Mouse (Mus musculus) adrenal gland, postnatal 25 days (tissue): ENCODE results near the gene Itpr2. TPM values are rescaled to one million over a fixed set of nuclear protein-coding genes. Genes with fewer than 3 reads are reported as not detected.

Experiments used
- DNase-seq: peaks from one replicate; pipeline ENCODE4 v3.0.0; 2021; ENCODE audit warnings: mixed read lengths
- long read RNA-seq: library from polyadenylated mRNA; stranded (forward); transcript quantifications from one replicate; pipeline ENCODE4 v2.0.0, GENCODE M21; 2021
- total RNA-seq: library from RNA; stranded (reverse); gene quantifications from 2 replicates; pipeline ENCODE4 v1.2.3, GENCODE M21; 2021

The Itpr2 gene
- 38.8 and 55.6 TPM in 2 replicates for total RNA-seq
- long read RNA-seq, partial matches to known transcripts, result 7 of 12 reads
- long read RNA-seq, other reads (novel, unspliced or antisense), result 5 of 12 reads

DNA sequence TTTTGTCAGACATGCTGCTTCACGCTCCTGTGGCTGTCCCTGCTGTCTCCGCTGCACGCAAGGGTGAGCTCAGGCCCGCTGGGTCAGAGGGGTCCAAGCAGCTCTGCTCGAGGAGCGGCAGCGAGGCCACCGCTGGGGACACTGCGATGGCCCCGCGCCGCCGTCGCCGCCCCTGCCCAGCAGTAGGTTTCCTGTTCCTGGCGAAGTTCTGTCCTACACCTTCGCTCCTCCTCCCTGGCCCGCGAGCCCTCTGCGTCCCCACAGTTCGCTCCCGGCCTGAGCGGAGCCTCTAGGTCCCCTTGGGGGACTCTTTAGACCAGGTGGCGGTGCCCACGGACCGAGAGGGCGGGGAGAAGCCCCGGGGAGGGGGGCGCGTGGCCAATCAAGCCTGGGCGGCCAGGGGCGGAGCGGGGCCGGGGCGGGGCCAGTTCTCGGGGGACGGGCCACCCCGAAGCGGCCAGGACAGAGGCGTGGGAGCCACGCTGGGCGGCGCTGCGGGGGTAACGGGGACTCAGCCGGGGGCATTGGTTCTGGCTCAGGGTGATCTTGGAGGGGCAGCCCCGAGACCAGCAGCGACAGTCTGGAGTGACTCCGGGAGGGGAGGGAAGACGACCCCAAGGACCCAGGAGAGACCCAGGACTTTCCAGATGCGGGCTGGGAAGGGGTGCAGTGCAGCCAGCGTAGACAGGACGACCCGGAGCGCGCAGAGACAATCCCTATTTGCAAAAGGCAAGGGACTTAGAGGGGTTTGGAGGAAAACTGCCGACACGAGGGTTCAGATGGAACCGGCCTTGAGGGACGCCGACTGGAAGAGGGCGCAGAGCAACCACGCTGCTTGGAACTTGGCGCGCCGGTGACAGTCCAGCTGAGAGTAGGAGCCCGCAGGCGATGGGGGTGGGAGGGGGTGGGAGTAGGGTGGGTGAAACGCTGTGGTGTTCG lies at the start of gene Itpr2:
Gene Itpr2, minus strand, starts transcription at position 358 of the 939 bp plus-strand sequence.
- peak; percentile 99 for DNase-seq

DNA sequence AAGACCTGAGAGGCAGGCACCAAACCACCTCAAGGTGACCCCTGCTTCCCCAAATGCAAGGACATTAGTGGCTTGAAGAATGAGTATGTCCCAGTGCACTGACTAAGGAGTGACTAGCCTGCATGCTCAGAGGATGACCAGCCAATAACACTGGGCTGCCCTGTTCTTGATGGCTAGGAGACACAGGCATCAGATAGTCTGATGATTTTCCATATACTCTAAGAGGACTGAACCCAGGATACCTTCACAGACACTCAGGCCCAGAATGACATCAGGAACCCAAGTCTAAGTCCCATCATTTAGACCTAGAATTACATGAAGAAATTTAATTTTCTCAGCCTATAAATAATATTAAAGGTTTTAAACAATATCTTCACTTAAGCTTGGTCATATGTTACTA lies 49.3 kb upstream of the Itpr2 start:
- no peak for DNase-seq

DNA sequence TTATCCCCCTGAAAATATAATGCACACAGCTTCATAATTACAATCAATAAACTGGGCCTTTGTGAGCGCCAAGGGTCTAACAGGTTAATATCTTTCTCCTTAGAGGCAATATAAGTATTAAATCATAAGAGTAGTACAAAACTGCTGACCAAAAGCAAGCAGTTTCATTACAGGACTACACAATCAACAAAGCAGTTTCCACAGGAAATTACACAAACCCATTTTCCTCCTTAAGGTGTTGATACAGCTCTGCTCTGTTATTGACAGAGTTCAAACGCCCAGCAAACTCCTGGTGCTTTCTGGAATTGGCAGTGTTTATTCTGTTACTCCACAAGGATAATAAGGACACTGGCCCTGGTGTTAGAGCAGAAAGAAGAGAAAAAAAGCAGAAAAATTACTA lies 48.4 kb upstream of the Itpr2 start:
- no peak for DNase-seq

DNA sequence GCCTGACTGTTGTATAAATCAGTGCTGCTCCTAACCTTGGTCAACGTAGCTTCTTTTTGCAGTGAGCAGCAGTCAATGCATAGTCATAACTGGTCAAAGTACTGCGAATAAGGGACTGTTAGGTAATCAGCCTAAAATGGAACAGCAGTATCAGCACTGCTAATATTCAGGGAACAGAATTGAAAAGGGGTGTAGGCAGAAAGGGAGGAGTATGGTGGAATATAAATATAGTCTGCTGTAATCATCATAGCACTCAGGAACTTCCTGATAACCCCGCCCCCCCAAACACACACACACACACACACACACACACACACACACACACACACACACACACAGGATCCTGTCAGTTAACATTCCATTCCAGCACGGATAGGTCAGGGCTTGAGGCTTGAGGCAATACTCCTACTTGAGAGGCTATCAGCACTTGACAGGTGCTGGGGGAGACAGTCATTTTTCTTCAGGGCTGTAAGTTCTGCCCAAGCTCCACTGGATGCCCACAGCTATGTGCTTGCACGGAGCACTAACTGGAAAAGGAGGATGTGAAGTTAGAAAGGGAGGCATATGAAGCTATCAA lies 43.4 kb upstream of the Itpr2 start:
- DNase-seq, result no peak

DNA sequence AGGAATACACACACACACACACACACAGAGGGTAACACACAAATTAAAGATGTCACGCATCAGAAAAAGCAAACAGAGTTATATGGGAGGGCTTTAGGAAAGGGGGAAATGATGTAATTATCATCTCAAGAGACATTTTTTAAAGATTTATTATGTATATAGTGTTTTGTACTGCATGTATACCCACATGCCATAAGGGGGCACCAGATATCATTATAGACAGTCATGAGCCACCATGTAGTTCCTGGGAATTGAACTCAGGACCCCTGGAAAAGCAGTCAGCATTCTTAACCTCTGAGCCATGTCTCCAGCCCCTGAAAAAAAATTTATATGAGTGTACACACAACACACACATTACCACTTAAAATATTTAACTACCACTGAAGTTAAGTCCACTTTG lies 42.6 kb upstream of the Itpr2 start:
- no peak for DNase-seq

DNA sequence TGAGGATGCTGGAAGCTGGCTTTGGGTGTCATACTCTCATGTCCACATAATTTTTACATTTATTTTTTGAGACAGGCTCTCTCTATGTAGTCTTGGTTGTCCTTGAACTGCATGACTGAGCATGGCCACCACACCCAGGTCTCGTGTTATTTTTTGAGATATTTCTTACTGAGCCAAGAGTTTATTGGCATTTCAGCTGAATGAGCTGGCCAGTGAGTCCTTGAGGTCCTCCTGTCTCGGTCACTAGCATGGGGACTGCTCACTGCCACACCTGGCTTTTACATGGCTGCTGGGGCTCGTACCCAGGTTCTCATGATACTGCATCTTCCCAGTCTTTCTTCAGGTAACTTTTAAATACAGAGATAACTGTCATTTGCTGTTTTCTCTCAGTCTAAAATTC lies 38.4 kb upstream of the Itpr2 start:
- DNase-seq, result peak; percentile 3

DNA sequence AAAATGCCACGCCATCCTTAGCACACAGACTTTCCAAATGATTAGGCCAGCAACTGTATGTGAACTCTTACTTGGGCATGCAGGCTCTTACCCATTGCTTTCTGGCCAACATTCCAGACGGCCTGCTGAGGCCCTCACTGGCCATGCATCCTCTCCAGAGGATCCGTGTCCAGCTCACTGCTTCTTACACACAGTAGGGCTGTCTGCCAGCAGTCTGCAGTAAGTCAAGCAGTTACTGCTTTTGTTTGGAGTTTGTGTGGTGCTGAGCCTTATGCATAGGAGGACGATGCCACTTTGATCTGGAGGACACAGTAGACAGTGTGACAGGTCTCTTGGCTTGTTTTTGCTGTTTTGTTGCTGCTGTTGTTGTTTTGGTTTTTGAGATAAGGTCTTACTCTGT lies 36.6 kb upstream of the Itpr2 start:
- no peak for DNase-seq

DNA sequence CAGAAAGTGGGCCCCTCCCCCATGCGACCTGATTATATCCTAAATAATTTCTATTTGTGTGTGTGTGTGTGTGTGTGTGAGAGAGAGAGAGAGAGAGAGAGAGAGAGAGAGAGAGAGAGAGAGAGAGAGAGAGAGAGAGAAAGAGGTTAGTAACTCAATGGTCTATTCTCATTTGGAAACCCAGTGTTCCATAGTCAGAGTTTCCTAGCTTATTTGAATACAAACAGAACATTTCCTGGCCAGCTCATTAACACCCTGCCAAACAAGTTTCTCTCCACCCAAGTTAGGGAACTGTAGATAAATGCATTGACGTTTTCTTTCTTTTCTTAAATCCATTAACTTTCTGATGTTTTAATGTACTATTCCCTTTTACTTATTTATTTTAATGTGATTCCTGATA lies 36.0 kb upstream of the Itpr2 start:
- no peak for DNase-seq

DNA sequence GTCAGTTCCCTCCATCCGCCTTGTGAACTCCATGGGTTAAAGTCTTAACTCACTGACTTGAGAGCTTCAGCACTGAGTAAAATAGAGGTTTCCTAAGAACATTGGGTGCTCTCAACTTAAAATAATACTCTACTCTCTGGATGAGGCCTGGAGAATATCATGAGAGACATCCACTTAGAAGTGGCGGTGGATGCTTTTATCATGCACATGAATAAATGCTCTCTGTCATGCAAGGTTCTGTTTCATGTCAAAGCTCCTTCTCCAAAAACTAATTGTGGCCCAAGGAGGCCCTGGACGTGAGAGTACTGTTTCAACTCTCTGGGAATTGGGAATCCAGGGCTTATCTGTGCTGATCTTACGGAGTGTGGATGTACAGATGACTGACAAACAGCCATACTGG lies 35.1 kb upstream of the Itpr2 start:
- no peak for DNase-seq

DNA sequence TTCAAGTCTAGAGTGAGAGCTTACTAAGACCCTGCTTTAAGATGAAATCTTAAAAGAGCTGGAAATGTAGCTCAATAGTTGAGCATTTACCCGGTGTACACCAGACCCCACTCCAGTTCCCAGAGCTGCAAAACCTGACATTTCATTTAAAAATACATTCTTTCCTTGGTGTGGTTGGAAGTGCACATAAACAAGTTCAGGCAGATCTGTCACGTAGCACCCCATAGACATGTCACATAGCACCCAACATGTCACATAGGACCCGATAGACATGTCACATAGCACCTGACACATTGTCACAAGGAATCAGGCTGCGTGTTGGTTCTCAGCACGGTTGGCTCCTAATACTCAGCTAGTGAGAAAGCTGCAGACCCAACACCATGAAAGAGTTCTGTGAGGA lies 33.5 kb upstream of the Itpr2 start:
- no peak for DNase-seq

DNA sequence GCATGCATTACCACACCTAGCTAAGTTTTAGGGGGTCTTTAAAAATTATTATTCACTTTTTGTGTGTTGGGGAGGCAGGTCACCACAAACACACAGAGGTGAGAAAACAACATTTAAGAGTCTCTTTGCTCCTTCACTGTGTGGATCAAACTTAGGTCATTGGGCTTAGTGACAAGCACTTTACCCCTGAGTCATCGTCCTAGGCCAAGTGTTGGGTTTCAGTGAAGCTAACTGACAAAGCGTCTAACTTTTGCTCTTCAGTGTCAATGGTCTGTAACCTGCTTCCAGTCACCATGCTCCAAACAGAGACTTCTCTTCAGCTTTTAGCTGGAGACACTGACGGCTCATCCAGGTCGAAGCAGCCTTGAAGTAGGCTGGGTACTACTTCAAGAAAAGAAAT lies 31.1 kb upstream of the Itpr2 start:
- DNase-seq, result no peak

DNA sequence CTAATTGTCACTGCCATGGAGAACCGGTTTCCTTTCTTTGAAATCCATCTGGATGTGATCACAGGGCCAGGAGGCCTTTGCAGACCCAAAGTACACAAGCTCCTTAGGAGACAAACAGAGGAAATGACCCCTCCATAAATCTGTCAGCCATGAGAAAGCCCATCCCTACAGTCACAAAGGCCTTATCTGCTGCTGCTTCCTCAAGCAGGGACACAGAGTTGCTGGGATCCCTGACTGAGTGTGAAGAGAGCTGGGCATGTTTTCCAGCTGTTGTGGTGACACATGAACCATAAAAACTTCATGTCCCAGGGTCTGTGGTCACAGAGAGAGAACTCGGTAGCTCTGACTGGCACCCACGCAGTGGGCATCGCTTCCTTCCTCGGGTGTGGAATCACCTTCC lies 28.7 kb upstream of the Itpr2 start:
- no peak for DNase-seq

DNA sequence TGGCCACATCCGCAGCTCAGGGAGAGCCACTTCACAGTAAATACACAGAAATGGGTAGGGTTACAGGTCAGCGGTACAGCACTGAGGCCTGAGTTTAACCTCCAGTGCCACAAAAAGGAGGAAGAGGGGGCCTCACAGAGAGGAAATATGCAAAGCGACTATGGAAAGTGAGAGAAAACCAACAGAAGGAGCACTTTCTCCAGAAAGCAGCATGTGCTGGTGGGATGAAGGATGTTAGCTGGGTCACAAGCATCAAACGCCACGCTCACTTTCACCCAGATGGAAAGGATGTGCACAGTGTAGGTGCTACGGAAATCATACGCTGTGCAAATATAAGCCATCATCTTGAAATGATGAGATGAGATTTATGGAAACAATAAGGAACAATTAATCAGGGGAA lies 28.3 kb upstream of the Itpr2 start:
- DNase-seq, result no peak

DNA sequence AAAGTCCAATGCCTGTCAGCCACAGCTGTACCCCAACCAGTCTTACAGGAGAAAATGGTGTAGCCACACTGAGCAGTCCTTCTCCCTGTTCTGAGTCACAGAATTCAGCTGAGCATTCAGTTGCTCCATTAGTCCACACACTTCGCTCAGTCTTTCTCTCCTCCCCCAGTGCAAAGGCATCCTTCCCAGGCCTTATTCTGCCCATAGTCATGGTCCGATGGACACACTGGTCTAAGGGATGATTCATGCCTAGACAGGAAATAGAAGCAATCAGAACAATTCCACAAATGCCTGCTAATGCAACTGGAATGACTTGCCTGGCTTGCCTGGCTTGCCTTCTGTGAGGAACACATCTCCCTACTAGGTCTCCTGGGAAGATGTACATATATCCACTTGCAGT lies 25.5 kb upstream of the Itpr2 start:
- DNase-seq, result no peak

DNA sequence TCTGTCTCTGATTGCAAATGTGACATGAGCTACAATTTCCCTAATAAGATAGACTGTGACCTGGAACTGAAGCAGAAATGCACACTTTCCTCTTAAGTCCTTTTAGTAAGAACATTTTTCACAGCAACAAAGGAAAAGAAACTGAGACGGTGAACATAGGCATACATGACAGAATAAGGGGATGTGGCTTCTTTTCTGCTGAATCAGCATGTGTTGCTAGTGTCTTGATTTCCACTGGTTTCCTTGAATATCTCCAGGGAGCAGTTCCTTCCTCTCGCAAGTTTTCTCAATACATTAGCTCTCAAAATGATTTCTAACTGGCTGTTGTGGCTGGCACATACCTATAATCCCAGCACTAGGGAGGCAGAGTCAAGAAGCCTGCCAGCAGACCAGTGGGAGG lies 23.5 kb upstream of the Itpr2 start:
- DNase-seq, result no peak

DNA sequence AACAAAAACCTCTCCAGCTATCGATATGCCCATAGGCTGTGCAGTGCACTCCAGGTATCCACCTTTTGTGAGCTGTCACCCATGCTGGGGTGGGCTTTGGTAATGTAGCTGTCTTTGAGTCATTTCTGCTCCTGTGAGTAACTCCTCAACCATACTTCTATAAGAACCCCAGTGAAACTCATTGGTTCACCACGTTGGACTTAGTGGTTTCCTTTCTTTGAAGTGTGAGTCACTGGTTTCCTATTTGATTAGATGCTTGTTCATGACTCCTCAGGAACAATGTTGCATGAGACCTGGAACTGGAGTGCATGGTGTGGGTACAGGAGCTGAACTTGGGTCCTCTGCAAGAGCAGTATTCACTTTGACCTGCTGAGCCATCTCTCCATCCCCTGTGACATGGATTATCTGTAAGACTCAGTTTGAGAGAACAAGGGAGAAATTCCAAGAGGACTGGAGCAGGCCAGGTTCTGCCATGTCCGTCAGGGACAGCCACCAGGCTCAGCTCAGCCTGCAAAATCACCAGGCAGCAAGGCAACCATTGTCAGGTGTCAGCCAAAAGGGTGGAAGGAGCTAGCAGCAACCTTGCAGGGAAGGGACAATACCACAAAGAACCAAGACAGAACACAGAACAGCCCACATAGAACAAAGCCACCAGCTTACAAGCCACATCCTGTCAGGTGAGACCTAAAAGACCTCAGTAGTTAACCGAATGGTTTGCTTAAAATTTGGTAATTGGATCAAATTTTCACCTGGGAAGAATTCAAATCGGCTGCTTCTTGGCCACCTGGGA lies 19.6 kb upstream of the Itpr2 start:
- no peak for DNase-seq

DNA sequence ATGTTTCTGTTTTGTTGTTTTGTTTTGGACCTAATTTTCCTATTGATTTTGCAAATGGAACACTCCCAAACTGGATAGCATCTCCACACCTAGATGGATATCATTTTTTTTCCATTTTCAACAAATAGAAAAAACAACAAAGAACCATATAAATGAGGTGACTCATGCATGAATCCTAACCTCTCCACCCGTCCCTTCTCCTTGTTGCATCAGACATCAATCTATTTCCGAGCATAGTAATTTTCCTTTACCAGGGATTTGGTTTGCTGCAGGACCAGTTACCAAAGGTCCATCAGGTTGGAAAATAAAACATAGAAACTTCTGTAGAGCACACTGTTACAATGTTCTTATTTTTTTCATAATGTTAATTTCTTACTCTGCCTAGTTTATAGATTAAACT lies 17.0 kb upstream of the Itpr2 start:
- DNase-seq, result no peak

DNA sequence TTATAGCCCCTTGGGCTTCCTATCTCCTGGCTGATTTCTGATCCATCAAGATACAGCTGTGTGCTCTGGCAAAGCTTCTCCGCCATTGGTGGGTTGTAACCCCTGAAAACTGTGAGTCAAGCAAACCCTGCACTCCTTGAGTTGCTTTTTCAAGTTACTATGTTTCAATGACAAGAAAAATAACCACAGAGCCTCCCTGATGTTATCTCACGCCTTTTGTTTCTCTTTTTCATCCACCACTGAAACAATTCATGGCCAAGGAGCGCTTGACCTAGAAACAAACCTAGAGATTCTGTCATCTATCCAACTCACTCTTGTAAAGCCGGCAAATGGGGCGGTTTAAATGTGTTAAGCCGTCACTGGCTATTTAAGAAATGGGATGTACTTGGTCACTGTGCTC lies 13.9 kb upstream of the Itpr2 start:
- DNase-seq, result no peak

DNA sequence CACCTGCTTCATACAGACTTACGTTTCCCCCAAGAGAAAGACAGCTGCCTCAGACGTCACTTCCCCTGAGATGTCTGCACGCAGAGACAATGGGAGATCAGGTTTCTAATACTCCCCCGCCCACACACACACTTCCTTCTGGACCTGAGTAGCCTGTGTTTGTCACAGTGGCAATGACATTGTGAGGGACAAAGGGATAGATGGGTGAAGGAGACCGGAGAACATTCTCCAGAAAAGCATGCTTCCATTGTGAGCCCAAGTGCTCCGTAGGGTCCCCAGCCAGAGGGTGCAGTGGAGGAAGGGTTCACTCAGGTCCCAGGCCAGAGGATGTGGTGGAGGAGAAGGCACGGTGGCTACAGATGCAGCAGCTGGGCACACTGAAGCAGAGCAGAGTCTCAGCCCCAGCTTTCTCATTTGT lies 12.5 kb upstream of the Itpr2 start:
- DNase-seq, result no peak

DNA sequence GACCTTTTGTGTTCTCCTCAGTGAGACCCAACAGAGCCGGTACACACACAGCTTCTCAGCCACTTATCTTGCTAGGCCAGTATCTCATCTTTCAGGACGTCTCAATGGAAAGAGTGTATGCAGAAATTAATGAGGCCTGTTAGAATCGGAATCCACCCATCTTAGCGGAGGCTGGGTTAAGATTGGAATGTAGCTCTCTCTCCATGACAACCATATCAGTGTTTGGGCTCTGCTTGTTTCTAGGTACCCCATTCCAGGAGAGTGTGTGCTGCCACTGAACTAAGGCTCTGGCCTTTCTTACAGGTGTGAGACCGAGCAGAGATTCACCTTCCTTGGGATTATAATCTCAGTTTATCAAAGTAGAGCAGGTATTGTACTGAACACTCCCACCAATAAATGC lies 11.9 kb upstream of the Itpr2 start:
- no peak for DNase-seq

DNA sequence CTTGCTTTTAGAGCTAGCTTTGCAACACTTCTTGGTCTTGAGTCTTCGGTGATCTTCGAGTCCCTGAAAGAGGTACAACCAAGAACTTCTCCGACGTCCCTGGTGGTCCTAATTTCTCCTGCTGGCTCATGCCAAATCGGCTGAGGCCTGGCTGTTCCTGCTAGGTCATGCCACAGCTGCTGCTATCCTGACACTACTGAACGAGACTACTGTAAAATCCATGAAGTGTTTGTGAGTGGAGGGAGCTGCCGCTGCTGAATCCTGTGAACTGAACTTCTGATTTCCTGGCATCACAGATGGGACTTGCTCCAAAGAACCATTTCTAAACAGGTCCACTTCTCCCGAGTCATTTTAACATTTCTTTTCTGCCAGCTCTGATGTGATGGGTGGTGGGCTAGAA lies 11.4 kb upstream of the Itpr2 start:
- DNase-seq, result no peak

DNA sequence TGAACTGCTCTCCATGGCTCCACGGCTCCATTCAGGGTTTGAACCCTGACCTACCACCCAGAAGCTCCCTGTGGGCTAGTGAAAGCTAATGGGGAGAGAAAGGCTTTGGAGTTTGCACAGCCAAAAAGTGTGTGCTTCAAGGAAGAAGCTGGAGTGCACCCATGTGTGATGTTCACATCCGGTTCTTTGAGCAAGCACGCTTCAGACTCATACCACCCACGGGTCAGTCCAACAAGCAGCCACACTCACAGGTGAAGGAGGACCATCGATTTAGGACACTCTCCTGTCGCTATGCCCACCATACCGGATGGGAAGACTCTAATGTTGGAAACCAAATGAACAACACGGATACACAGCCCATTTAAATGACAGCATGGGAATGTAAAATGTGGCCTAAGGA lies 9.5 kb upstream of the Itpr2 start:
- DNase-seq, result no peak

DNA sequence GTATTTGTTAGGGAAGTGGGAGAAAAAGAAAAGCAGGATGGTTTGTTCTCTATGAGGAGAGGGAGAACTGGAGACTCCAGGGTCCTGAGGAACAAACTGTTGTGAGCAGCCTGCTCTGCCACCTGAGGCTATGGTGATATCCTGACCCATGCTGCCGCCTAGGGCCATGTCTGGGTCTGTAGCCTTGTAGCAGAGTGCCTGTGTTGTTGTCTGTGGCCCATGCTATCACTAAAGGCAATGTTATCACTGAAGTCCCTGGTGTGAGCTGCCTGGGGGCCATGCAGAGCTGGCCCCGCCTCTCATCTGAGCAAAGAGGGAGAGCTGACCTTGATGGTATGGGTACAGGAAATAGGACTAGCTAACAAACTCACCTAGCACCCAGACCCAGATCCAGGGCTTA lies 7.9 kb upstream of the Itpr2 start:
- DNase-seq, result no peak
